Mouse (Mus musculus): ENCODE measurements at regions not wholly inside any gene's neighbourhood (a gene's known extent, or its start where the extent isn't known, plus 50 kb on each side); places are given as distances from the start of the nearest gene placed in this dataset.
A peak's percentile ranks its signal among the peaks of the same experiment; 100 is the strongest.

DNA sequence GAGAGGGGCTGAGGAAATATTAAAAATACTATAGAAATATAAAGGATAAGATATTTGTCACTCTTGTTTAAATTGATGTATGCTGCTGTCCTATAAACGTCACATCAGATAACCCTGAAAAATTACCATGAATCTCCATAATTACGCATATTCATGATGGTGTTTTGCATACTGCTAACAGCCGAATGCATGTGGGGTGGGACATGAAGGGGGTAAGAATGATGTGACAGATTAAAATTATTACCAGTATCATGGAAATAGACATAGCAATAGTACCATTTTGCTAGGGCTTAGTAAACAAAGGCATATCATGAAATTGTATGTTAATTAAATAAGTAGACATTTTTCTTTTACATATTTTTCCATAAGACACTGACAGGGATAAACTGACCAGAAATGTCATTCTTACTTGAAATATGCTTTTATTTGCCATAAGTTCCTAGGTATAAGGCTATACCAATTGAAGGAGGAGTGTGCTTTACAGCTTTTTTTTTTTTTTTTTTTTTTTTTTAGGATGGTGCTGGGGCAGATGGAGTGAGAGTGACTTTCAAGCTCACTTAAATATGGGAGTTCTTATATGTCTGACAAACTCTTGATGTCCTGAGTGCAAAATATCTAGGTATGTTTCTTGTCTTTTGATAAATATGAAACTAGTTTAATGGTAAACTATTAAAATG is 349.8 kb upstream of the Tmem161b start:
- Histone ChIP-seq H3K4me1 (ENCODE audit: insufficient read depth) (peaks cover 5% of the 10 kb centered on the region; the same call in 1 of the 2 replicates), H3K9me3 (ENCODE audit: low read length) (no peaks in the 10 kb centered on the region), H3K4me3 (ENCODE audit: low read depth, low read length) (no peak overlapping the region), H3K27me3 (ENCODE audit: insufficient read depth, low read length) (no peaks in the 10 kb centered on the region), H3K4me2 (ENCODE audit: low read depth) (no peak overlapping the region), H3K9ac (no peak overlapping the region), H3K36me3 (ENCODE audit: insufficient read depth) (no peaks in the 10 kb centered on the region), H3K27ac (ENCODE audit: low read depth, low read length) (0 out of 2 replicates have a peak overlapping the region, but pooled peaks have one; percentile 29)
- DNase-seq (no peak), ATAC-seq (no peak)
- 29% methylated on average over 3 of the region's 3 CpGs for WGBS
- no peak for TF ChIP-seq CTCF (IDR thresholded peaks at IDR 0.05; ENCODE audit: low read depth)

GRCm38 (mm10) chr13:83872887-83873286 is 349.2 kb upstream of the Tmem161b start:
- no peak for TF ChIP-seq CTCF (IDR thresholded peaks at IDR 0.05; ENCODE audit: low read depth)
- DNase-seq (peak; percentile 55), ATAC-seq (peak; percentile 74)
- Histone ChIP-seq H3K4me3 (ENCODE audit: low read depth, low read length) (no peak overlapping the region), H3K9me3 (ENCODE audit: low read length) (no peaks in the 10 kb centered on the region), H3K9ac (no peak overlapping the region), H3K4me2 (ENCODE audit: low read depth) (no peak overlapping the region), H3K27me3 (ENCODE audit: insufficient read depth, low read length) (no peaks in the 10 kb centered on the region), H3K36me3 (ENCODE audit: insufficient read depth) (no peaks in the 10 kb centered on the region), H3K27ac (ENCODE audit: low read depth, low read length) (0 out of 2 replicates have a peak overlapping the region, but pooled peaks have one; percentile 66), H3K4me1 (ENCODE audit: insufficient read depth) (peaks cover 5% of the 10 kb centered on the region; the same call in 1 of the 2 replicates)
- 7% methylated on average over 5 of the region's 5 CpGs for WGBS

DNA sequence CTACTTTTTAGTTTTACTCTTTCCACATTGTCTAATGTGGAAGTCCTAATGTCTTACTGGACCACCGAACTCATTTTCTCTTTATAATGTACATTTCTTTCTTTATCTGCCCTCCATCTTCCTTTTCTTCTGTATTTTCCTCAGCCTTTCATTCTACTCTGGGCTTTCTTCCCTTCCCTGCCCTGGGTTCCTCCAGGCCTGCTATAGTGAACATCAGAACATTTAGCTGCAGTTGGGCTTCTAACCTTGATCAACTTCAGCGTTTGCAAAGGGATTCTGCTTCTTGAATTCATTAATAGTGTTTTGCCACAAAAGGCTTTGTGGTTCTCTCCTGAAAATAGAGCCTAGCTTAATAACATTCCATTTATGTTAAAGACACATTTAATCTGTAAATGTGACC is 342.5 kb upstream of the Tmem161b start:
- no peaks in the 10 kb centered on the region for H3K27me3 ChIP-seq (ENCODE audit: insufficient read depth, low read length)
- H3K4me2 ChIP-seq (ENCODE audit: low read depth): no peak overlapping the region
- H3K27ac ChIP-seq (ENCODE audit: low read depth, low read length): peak overlapping the region; percentile 59; the same call in 1 of the 2 replicates
- no peak overlapping the region for H3K9ac ChIP-seq
- no peaks in the 10 kb centered on the region for H3K36me3 ChIP-seq (ENCODE audit: insufficient read depth)
- WGBS: 35% methylated on average over 2 of the region's 2 CpGs
- no peaks in the 10 kb centered on the region for H3K9me3 ChIP-seq (ENCODE audit: low read length)
- no peak overlapping the region for H3K4me3 ChIP-seq (ENCODE audit: low read depth, low read length)
- ATAC-seq: no peak
- peaks cover 10% of the 10 kb centered on the region; the same call in 1 of the 2 replicates for H3K4me1 ChIP-seq (ENCODE audit: insufficient read depth)
- DNase-seq: no peak
- no peak for TF ChIP-seq CTCF (IDR thresholded peaks at IDR 0.05; ENCODE audit: low read depth)

- Histone ChIP-seq H3K4me3 (ENCODE audit: low read depth, low read length) (no peak overlapping the region), H3K9ac (0 out of 2 replicates have a peak overlapping the region, but pooled peaks have one; percentile 14), H3K36me3 (ENCODE audit: insufficient read depth) (no peaks in the 10 kb centered on the region), H3K27ac (ENCODE audit: low read depth, low read length) (peak overlapping the region; percentile 45), H3K4me1 (ENCODE audit: insufficient read depth) (peaks cover 10% of the 10 kb centered on the region; the same call in 1 of the 2 replicates), H3K4me2 (ENCODE audit: low read depth) (no peak overlapping the region), H3K27me3 (ENCODE audit: insufficient read depth, low read length) (no peaks in the 10 kb centered on the region), H3K9me3 (ENCODE audit: low read length) (no peaks in the 10 kb centered on the region)
- no peak for TF ChIP-seq CTCF (IDR thresholded peaks at IDR 0.05; ENCODE audit: low read depth)
- 13% methylated on average over 2 of the region's 2 CpGs for WGBS
- peak; percentile 28 for ATAC-seq
- peak; percentile 55 for DNase-seq
These were observed 341.8 kb upstream of the Tmem161b start for GRCm38 (mm10) chr13:83880305-83880704.

DNA sequence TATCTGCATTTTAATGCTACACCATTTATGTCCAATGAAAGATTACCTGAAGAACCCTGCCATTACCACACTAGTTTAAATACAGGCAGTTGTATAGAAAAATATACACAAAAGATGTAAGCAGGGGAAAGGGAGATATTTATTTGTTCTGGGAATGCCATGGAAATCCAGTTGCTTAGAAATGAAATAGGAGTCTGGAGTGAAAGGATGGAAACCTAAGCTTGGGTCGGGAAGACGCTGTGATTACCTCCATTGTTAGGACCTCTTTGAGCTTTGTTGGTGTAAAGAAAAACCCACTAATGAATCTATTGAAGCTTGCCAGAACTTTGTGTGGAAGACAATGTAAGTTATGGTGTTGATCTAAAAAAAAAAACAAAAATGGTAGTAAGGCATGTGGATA is 341.3 kb upstream of the Tmem161b start:
- H3K4me3 ChIP-seq (ENCODE audit: low read depth, low read length): no peak overlapping the region
- ATAC-seq (no peak), DNase-seq (no peak)
- TF ChIP-seq CTCF (IDR thresholded peaks at IDR 0.05; ENCODE audit: low read depth): no peak
- no peaks in the 10 kb centered on the region for H3K36me3 ChIP-seq (ENCODE audit: insufficient read depth)
- no peak overlapping the region for H3K4me2 ChIP-seq (ENCODE audit: low read depth)
- WGBS: 24% methylated on average over 2 of the region's 2 CpGs
- no peaks in the 10 kb centered on the region for H3K9me3 ChIP-seq (ENCODE audit: low read length)
- no peaks in the 10 kb centered on the region for H3K27me3 ChIP-seq (ENCODE audit: insufficient read depth, low read length)
- peak overlapping the region; percentile 45; the same call in 1 of the 2 replicates for H3K27ac ChIP-seq (ENCODE audit: low read depth, low read length)
- peaks cover 12% of the 10 kb centered on the region; the same call in 1 of the 2 replicates for H3K4me1 ChIP-seq (ENCODE audit: insufficient read depth)
- H3K9ac ChIP-seq: no peak overlapping the region

- 28% methylated on average over 1 of the region's 1 CpGs for WGBS
- Histone ChIP-seq H3K4me1 (ENCODE audit: insufficient read depth) (peaks cover 14% of the 10 kb centered on the region; the same call in 1 of the 2 replicates), H3K9me3 (ENCODE audit: low read length) (no peaks in the 10 kb centered on the region), H3K27ac (ENCODE audit: low read depth, low read length) (0 out of 2 replicates have a peak overlapping the region, but pooled peaks have one; percentile 5), H3K4me2 (ENCODE audit: low read depth) (no peak overlapping the region), H3K4me3 (ENCODE audit: low read depth, low read length) (no peak overlapping the region), H3K36me3 (ENCODE audit: insufficient read depth) (no peaks in the 10 kb centered on the region), H3K27me3 (ENCODE audit: insufficient read depth, low read length) (no peaks in the 10 kb centered on the region), H3K9ac (no peak overlapping the region)
- no peak for TF ChIP-seq CTCF (IDR thresholded peaks at IDR 0.05; ENCODE audit: low read depth)
- DNase-seq: no peak
- no peak for ATAC-seq
These were observed 339.3 kb upstream of the Tmem161b start for GRCm38 (mm10) chr13:83882839-83883238.

DNA sequence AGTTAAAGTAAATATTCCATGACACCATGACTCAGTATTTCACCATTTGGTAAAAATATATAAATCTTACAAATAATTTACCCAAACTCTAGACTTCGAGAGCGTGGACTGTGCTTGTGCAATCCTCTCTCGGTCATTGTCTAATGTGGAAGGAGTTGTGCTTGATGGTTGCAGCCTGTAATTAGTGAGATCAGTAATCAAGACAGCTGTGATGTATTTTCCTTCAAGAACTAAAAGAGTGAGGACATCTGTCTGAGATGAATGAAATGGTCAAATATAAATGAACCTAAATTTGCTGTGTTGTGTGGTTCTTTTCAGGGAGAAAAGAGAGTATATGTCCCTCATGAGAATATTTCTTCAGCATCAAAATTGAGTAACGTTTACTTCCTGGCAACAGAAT is 338.3 kb upstream of the Tmem161b start:
- Histone ChIP-seq H3K4me1 (ENCODE audit: insufficient read depth) (peaks cover 14% of the 10 kb centered on the region; the same call in 1 of the 2 replicates), H3K27me3 (ENCODE audit: insufficient read depth, low read length) (no peaks in the 10 kb centered on the region), H3K36me3 (ENCODE audit: insufficient read depth) (no peaks in the 10 kb centered on the region), H3K4me2 (ENCODE audit: low read depth) (no peak overlapping the region), H3K9me3 (ENCODE audit: low read length) (no peaks in the 10 kb centered on the region), H3K9ac (no peak overlapping the region), H3K4me3 (ENCODE audit: low read depth, low read length) (no peak overlapping the region), H3K27ac (ENCODE audit: low read depth, low read length) (0 out of 2 replicates have a peak overlapping the region, but pooled peaks have one; percentile 42)
- ATAC-seq: no peak
- no peak for DNase-seq
- 38% methylated on average over 4 of the region's 4 CpGs for WGBS
- no peak for TF ChIP-seq CTCF (IDR thresholded peaks at IDR 0.05; ENCODE audit: low read depth)

Data from forebrain, postnatal 0 days (tissue).